Mouse (Mus musculus): ENCODE data around the gene Ralbp1. TPM values are rescaled to one million over a fixed set of nuclear protein-coding genes. Genes with fewer than 3 reads are reported as not detected.

Ralbp1 gene
- total and polyA plus RNA-seq, 2 experiments from 2014 or later, result 40.7 to 47.7 TPM

DNA sequence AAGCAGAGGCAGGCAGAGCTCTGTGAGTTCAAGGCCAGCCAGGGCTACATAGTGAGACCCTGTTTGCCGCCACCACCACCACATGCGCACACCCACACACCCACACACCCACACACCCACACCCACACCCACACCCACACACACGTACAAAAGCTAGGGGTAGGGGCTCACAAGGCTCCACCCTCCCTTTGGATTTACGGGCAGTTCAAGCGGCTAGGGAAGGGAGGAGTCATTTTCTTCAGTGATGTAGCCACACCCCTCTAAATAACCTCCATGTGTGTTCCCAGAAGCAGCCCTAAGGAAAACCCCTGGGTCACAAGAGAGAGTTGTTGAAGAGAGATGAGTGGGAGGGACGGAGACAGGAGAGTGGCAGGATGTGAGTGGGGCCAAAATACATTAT is 8.6 kb downstream of the Ralbp1 start:
- Histone ChIP-seq H3K27me3 (ENCODE audit: insufficient read depth, low read length) (no peaks in the 10 kb centered on the region), H3K4me2 (ENCODE audit: low read depth) (no peak overlapping the region), H3K9me3 (ENCODE audit: low read length) (no peaks in the 10 kb centered on the region), H3K27ac (ENCODE audit: low read depth, low read length) (no peak overlapping the region), H3K4me3 (ENCODE audit: low read depth, low read length) (no peak overlapping the region), H3K4me1 (ENCODE audit: insufficient read depth) (peaks cover 2% of the 10 kb centered on the region), H3K36me3 (ENCODE audit: insufficient read depth) (no peaks in the 10 kb centered on the region), H3K9ac (no peak overlapping the region)
- ATAC-seq (no peak), DNase-seq (no peak)
- no peak for TF ChIP-seq CTCF (IDR thresholded peaks at IDR 0.05; ENCODE audit: low read depth)
- WGBS, result 79% methylated on average over 6 of the region's 6 CpGs

DNA sequence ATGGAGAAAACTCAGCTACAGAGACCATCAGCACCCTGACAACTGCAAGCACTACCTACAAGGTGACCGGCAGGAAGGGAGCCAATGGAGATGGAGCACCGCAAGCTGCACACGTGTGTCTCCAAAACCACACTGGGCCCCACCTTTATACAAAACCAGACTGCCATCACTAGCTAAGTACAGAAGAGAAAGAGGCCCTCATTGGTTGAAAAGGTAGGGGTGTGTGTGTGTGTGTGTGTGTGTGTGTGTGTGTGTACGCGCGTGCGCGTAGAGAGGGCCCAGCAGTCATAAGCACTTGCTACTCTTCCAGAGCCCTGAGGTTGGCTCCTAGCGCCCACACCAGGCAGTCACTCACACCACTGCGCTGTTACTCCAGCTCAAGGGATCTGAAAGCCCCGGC is 11.8 kb downstream of the Ralbp1 start:
- 92% methylated on average over 11 of the region's 11 CpGs for WGBS
- no peak for ATAC-seq
- Histone ChIP-seq H3K4me2 (ENCODE audit: low read depth) (no peak overlapping the region), H3K4me3 (ENCODE audit: low read depth, low read length) (no peak overlapping the region), H3K9ac (no peak overlapping the region), H3K27me3 (ENCODE audit: insufficient read depth, low read length) (no peaks in the 10 kb centered on the region), H3K36me3 (ENCODE audit: insufficient read depth) (no peaks in the 10 kb centered on the region), H3K27ac (ENCODE audit: low read depth, low read length) (no peak overlapping the region), H3K4me1 (ENCODE audit: insufficient read depth) (no peaks in the 10 kb centered on the region; the same call in 1 of the 2 replicates), H3K9me3 (ENCODE audit: low read length) (no peaks in the 10 kb centered on the region)
- TF ChIP-seq CTCF (IDR thresholded peaks at IDR 0.05; ENCODE audit: low read depth), result no peak
- DNase-seq, result no peak

DNA sequence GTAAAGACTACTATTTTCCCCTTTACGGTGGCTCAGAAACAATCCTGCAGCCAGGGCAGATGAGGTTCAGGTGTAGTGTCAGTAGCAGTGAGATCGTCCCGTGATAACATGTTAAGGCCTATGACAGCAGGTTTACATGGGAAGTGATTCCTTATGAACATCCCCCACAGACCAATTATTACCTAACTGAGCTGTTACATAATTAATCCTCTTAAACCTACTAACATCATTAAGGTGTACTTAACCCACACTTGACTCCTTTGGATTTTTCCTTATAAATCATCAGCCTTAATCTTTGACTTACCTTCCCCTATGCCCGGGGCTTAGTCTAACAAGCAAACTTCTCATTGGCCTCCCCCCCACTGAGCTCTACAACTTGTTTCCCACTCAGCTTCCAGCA is 12.4 kb downstream of the Ralbp1 start:
- Histone ChIP-seq H3K4me1 (ENCODE audit: insufficient read depth) (no peaks in the 10 kb centered on the region; the same call in 1 of the 2 replicates), H3K36me3 (ENCODE audit: insufficient read depth) (no peaks in the 10 kb centered on the region), H3K27me3 (ENCODE audit: insufficient read depth, low read length) (no peaks in the 10 kb centered on the region), H3K4me3 (ENCODE audit: low read depth, low read length) (no peak overlapping the region), H3K9ac (no peak overlapping the region), H3K27ac (ENCODE audit: low read depth, low read length) (no peak overlapping the region), H3K4me2 (ENCODE audit: low read depth) (no peak overlapping the region), H3K9me3 (ENCODE audit: low read length) (no peaks in the 10 kb centered on the region)
- TF ChIP-seq CTCF (IDR thresholded peaks at IDR 0.05; ENCODE audit: low read depth), result no peak
- DNase-seq (no peak), ATAC-seq (no peak)
- 84% methylated on average over 4 of the region's 4 CpGs for WGBS

DNA sequence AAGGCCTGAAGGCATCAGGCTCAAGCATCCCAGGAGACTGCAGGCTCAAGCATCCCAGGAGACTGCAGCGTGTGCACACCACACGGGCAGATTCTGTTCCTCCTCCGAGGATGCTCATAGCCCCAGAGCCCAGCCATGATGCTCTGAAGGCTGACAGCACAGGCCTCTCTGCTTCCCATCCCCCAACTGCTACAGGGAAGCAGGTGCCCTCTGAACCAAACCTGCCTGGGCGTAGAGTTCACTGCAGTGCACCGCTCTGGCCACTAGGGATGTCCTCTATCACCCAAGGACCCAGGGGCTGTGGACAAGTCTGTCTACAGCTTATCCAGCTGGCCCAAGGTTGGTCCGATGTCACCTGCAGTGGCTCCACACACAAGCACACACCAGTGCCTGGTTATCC is 12.9 kb downstream of the Ralbp1 start:
- Histone ChIP-seq H3K9me3 (ENCODE audit: low read length) (no peaks in the 10 kb centered on the region), H3K36me3 (ENCODE audit: insufficient read depth) (no peaks in the 10 kb centered on the region), H3K9ac (no peak overlapping the region), H3K4me2 (ENCODE audit: low read depth) (no peak overlapping the region), H3K4me3 (ENCODE audit: low read depth, low read length) (no peak overlapping the region), H3K27me3 (ENCODE audit: insufficient read depth, low read length) (no peaks in the 10 kb centered on the region), H3K4me1 (ENCODE audit: insufficient read depth) (no peaks in the 10 kb centered on the region; the same call in 1 of the 2 replicates), H3K27ac (ENCODE audit: low read depth, low read length) (no peak overlapping the region)
- ATAC-seq (peak; percentile 38; the same call in 1 of the 2 replicates), DNase-seq (no peak)
- peak; percentile 57 for TF ChIP-seq CTCF (IDR thresholded peaks at IDR 0.05; ENCODE audit: low read depth)
- 40% methylated on average over 6 of the region's 6 CpGs for WGBS

DNA sequence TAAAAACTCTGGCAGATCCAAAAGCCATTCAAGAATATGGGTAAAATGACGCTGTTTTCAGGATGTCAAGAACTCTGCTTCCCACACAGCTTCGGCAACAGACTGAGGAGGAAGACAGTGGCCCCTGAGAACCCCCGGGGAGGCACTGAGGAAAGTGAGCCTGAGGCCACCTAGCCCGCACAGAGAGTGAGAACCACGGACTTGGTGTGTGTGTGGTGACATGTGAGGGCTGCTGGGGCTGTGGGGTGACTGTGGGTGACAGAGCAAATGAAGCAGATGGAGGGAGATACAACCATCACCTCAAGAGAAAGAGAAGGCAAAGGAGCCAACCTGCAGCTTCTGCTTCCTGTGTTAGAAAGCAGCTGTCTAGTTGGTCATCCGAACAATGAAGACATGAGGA is 13.5 kb downstream of the Ralbp1 start:
- Histone ChIP-seq H3K9me3 (ENCODE audit: low read length) (no peaks in the 10 kb centered on the region), H3K27ac (ENCODE audit: low read depth, low read length) (no peak overlapping the region), H3K4me2 (ENCODE audit: low read depth) (no peak overlapping the region), H3K27me3 (ENCODE audit: insufficient read depth, low read length) (no peaks in the 10 kb centered on the region), H3K4me3 (ENCODE audit: low read depth, low read length) (no peak overlapping the region), H3K36me3 (ENCODE audit: insufficient read depth) (no peaks in the 10 kb centered on the region), H3K4me1 (ENCODE audit: insufficient read depth) (no peaks in the 10 kb centered on the region; the same call in 1 of the 2 replicates), H3K9ac (no peak overlapping the region)
- 68% methylated on average over 6 of the region's 6 CpGs for WGBS
- ATAC-seq (no peak), DNase-seq (no peak)
- TF ChIP-seq CTCF (IDR thresholded peaks at IDR 0.05; ENCODE audit: low read depth), result no peak

DNA sequence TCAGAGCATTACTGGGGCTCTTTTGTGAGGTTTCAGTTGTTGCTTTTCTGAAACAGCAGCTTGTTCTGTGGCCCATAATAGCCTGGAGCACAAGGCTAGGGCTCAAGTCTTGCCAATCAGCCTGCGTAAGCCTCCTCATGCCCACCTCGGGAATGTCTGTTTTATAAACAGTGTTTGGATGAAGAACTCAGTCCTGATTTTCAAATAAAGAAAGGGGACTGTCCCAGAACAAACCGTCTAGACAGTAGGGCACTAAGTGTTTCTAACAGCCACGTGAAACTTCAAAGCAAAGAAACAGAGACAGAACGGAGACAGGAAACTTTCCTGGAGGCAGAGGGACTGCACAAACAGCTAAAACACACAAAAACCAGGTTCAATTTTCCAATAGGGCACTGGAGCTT is 14.0 kb downstream of the Ralbp1 start:
- no peak for TF ChIP-seq CTCF (IDR thresholded peaks at IDR 0.05; ENCODE audit: low read depth)
- H3K9ac ChIP-seq, result no peak overlapping the region
- ATAC-seq, result no peak

DNA sequence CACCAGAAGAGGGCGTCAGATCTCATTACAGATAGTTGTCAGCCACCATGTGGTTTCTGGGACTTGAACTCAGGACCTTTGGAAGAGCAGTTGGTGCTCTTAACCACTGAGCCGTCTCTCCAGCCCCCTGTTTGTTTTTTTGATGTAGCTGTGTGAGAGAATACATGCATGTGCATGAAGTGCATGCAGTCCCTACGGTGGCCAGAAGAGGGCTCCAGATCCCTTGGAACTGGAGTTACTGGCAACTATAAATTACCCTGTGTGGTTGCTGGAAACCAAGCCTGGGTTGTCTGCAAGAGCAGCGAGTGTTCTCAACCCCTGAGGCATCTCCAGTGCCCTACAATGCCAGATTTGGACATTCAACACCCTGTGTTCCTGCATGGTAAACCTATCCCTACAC is 15.5 kb downstream of the Ralbp1 start:
- H3K4me2 ChIP-seq (ENCODE audit: low read depth), result no peak overlapping the region

More for the DNA sequence above, 14.0 kb downstream of the Ralbp1 start:
- H3K4me3 ChIP-seq (ENCODE audit: low read depth, low read length), result no peak overlapping the region
- H3K9me3 ChIP-seq (ENCODE audit: low read length), result no peaks in the 10 kb centered on the region
- H3K27me3 ChIP-seq (ENCODE audit: insufficient read depth, low read length), result no peaks in the 10 kb centered on the region
- H3K4me1 ChIP-seq (ENCODE audit: insufficient read depth), result no peaks in the 10 kb centered on the region; the same call in 1 of the 2 replicates
- H3K27ac ChIP-seq (ENCODE audit: low read depth, low read length), result no peak overlapping the region
- no peak overlapping the region for H3K4me2 ChIP-seq (ENCODE audit: low read depth)
- DNase-seq, result no peak
- H3K36me3 ChIP-seq (ENCODE audit: insufficient read depth), result no peaks in the 10 kb centered on the region
- WGBS, result 18% methylated on average over 5 of the region's 5 CpGs

More for the DNA sequence above, 15.5 kb downstream of the Ralbp1 start:
- H3K9me3 ChIP-seq (ENCODE audit: low read length), result no peaks in the 10 kb centered on the region
- no peak overlapping the region for H3K4me3 ChIP-seq (ENCODE audit: low read depth, low read length)
- H3K36me3 ChIP-seq (ENCODE audit: insufficient read depth), result peaks cover 4% of the 10 kb centered on the region; the same call in 1 of the 2 replicates
- no peaks in the 10 kb centered on the region; the same call in 1 of the 2 replicates for H3K4me1 ChIP-seq (ENCODE audit: insufficient read depth)
- no peak overlapping the region for H3K9ac ChIP-seq
- DNase-seq, result peak; percentile 65
- 36% methylated on average over 4 of the region's 4 CpGs for WGBS
- H3K27me3 ChIP-seq (ENCODE audit: insufficient read depth, low read length), result no peaks in the 10 kb centered on the region
- no peak overlapping the region for H3K27ac ChIP-seq (ENCODE audit: low read depth, low read length)
- peak; percentile 71 for TF ChIP-seq CTCF (IDR thresholded peaks at IDR 0.05; ENCODE audit: low read depth)
- peak; percentile 50; the same call in 1 of the 2 replicates for ATAC-seq
